Mouse (Mus musculus): Measurements from ENCODE around the gene Brf1. TPM values are rescaled to one million over a fixed set of nuclear protein-coding genes. Genes with fewer than 3 reads are reported as not detected.

The Brf1 gene
- polyA plus RNA-seq, 1 experiment from 2014 or later: 65.9 TPM

DNA sequence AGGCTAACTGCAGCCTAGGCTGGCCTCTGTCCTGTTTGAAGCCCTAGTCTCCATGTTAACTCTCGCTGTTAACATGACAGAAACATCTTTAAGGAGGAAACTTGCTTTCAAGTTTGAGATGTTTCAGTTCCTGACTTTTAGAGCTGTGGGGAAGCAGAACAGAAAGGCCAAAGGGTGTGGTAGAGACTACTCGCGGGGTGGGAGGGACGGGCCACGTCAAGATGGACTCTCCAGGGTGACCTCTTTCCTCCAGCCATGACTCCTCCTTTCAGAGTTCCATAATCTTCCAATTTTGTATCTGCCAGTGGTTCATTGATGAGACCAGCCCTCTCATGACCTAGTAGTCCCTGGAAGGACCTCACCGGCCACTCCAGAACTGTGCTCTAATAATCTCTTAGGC is 30.9 kb upstream of the Brf1 start:
- 94% methylated on average over 6 of the region's 6 CpGs for WGBS

GRCm38 (mm10) chr12:113030993-113031392 is 30.5 kb upstream of the Brf1 start:
- no peak for DNase-seq (ENCODE audit: low spot score)
- Histone ChIP-seq H3K4me1 (0 out of 2 replicates have a peak, but pooled peaks cover 3% of the 10 kb centered on the region), H3K4me3 (no peak overlapping the region), H3K36me3 (peaks cover 23% of the 10 kb centered on the region; the same call in 1 of the 2 replicates), H3K27me3 (ENCODE audit: low read depth, poor library complexity, severe bottlenecking) (no peaks in the 10 kb centered on the region), H3K27ac (no peak overlapping the region), H3K9me3 (replicated peaks) (no peaks in the 10 kb centered on the region)
- WGBS: 82% methylated on average over 9 of the region's 9 CpGs

More for the DNA sequence above, 30.9 kb upstream of the Brf1 start:
- Histone ChIP-seq H3K27ac (no peak overlapping the region), H3K27me3 (ENCODE audit: low read depth, poor library complexity, severe bottlenecking) (no peaks in the 10 kb centered on the region), H3K4me3 (no peak overlapping the region), H3K4me1 (0 out of 2 replicates have a peak, but pooled peaks cover 3% of the 10 kb centered on the region), H3K36me3 (peaks cover 21% of the 10 kb centered on the region; the same call in 1 of the 2 replicates), H3K9me3 (replicated peaks) (no peaks in the 10 kb centered on the region)
- DNase-seq (ENCODE audit: low spot score): no peak

DNA sequence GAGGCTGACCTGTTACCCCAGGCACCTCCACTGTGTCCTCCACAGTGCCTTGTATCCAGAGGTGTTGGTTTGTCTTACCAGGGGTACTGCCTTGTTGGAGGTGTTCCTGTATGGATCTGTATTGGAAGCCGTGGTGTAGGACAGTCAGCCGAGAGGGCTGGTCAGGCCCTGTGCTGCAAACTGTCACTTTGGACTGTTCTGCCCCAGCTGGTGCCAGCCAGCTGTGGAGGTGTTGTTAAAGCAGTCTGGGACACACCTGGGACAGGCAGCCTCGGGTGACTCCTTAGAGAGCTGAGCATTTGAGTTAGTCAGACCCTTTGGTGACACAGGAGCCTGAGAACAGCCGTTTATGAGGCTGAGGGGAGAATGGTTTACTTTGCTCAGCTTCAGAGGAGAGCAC is 29.5 kb upstream of the Brf1 start:
- H3K4me1 ChIP-seq: 0 out of 2 replicates have a peak, but pooled peaks cover 3% of the 10 kb centered on the region
- 65% methylated on average over 4 of the region's 4 CpGs for WGBS
- no peak overlapping the region for H3K27ac ChIP-seq
- no peaks in the 10 kb centered on the region for H3K9me3 ChIP-seq (replicated peaks)
- H3K27me3 ChIP-seq (ENCODE audit: low read depth, poor library complexity, severe bottlenecking): no peaks in the 10 kb centered on the region
- no peak for DNase-seq (ENCODE audit: low spot score)
- no peak overlapping the region for H3K4me3 ChIP-seq
- H3K36me3 ChIP-seq: peaks cover 27% of the 10 kb centered on the region; the same call in 1 of the 2 replicates

DNA sequence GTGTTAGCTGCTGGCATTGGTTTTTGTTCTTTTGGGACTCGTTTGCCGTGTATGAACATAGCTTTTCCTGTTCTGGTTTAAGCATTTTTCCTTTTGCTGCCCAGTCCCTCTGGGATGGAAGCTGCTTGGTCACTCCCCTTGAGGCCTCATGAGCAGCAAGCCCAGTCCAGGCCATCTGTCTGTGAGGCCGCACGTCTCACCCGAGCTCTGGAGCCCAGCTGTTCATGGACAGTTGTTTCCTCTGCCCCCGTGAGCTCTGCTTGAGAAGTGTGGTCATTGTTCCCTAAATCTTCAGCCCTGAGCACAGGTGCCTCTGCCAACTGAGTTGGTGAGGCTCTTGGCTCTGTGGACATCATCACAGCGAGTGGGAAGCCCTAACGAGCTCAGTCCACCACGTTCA is 28.4 kb upstream of the Brf1 start:
- peaks cover 31% of the 10 kb centered on the region; the same call in 1 of the 2 replicates for H3K36me3 ChIP-seq
- 86% methylated on average over 9 of the region's 9 CpGs for WGBS
- H3K9me3 ChIP-seq (replicated peaks): no peaks in the 10 kb centered on the region
- no peak overlapping the region for H3K4me3 ChIP-seq
- DNase-seq (ENCODE audit: low spot score): no peak
- no peak overlapping the region for H3K27ac ChIP-seq
- no peaks in the 10 kb centered on the region for H3K27me3 ChIP-seq (ENCODE audit: low read depth, poor library complexity, severe bottlenecking)
- H3K4me1 ChIP-seq: 0 out of 2 replicates have a peak, but pooled peaks cover 3% of the 10 kb centered on the region

- no peak overlapping the region for H3K27ac ChIP-seq
- 74% methylated on average over 5 of the region's 5 CpGs for WGBS
Measured at GRCm38 (mm10) chr12:113028067-113028466, 27.6 kb upstream of the Brf1 start.

DNA sequence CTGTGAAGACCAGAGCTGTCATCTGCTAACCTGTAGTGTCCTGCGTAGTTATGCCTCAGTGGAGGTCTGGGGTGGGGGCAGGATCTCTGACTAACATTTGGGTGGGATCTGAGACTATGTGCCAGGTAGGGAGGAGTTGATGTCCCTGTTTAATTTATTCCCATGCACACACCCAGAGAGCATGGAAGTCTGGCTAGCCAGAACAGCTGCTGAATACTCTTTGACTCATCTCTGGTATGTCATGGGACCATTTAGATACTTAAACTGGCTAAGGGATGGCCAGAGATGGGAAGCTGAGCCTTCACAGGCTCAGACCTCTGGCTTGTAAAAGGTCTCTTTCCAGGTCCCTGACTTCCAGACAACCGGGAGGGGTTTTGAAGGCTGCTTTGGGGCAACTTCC is 27.0 kb upstream of the Brf1 start:
- 0 out of 2 replicates have a peak, but pooled peaks cover 3% of the 10 kb centered on the region for H3K4me1 ChIP-seq
- no peak overlapping the region for H3K4me3 ChIP-seq
- H3K27ac ChIP-seq: no peak overlapping the region
- no peaks in the 10 kb centered on the region for H3K27me3 ChIP-seq (ENCODE audit: low read depth, poor library complexity, severe bottlenecking)
- DNase-seq (ENCODE audit: low spot score): no peak
- H3K9me3 ChIP-seq (replicated peaks): no peaks in the 10 kb centered on the region
- H3K36me3 ChIP-seq: peaks cover 31% of the 10 kb centered on the region; the same call in 1 of the 2 replicates
- WGBS: 98% methylated on average over 2 of the region's 2 CpGs

More at GRCm38 (mm10) chr12:113028067-113028466, 27.6 kb upstream of the Brf1 start:
- 0 out of 2 replicates have a peak, but pooled peaks cover 3% of the 10 kb centered on the region for H3K4me1 ChIP-seq
- DNase-seq (ENCODE audit: low spot score): no peak
- H3K4me3 ChIP-seq: no peak overlapping the region
- H3K36me3 ChIP-seq: peaks cover 31% of the 10 kb centered on the region; the same call in 1 of the 2 replicates
- no peaks in the 10 kb centered on the region for H3K9me3 ChIP-seq (replicated peaks)
- no peaks in the 10 kb centered on the region for H3K27me3 ChIP-seq (ENCODE audit: low read depth, poor library complexity, severe bottlenecking)

GRCm38 (mm10) chr12:113026557-113026956 is 26.1 kb upstream of the Brf1 start:
- no peak for DNase-seq (ENCODE audit: low spot score)
- no peak overlapping the region for H3K27ac ChIP-seq
- WGBS: 94% methylated on average over 1 of the region's 1 CpGs
- 0 out of 2 replicates have a peak, but pooled peaks cover 3% of the 10 kb centered on the region for H3K4me1 ChIP-seq
- no peaks in the 10 kb centered on the region for H3K27me3 ChIP-seq (ENCODE audit: low read depth, poor library complexity, severe bottlenecking)
- no peaks in the 10 kb centered on the region for H3K9me3 ChIP-seq (replicated peaks)
- H3K36me3 ChIP-seq: peaks cover 28% of the 10 kb centered on the region; the same call in 1 of the 2 replicates
- H3K4me3 ChIP-seq: no peak overlapping the region

DNA sequence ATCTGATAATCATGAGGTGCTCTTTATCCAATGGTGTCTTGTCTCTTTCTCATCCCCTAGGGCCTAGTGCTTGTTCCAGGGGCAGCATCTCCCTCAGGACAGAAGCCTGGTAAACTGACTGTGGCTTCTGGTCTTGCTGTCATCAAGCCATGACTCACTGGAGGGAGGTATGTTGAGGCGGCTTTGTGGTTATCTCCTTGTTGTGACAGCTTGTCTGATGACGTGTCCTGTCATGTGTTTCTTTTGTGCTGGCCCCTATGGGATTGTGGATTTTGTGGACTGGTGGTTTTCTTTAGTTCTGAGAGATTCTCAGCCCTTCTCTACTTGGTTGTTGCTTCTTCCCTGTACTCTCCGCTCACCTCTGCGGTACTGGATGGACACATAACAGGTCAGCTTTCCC is 22.6 kb upstream of the Brf1 start:
- Histone ChIP-seq H3K4me3 (no peak overlapping the region), H3K9me3 (replicated peaks) (no peaks in the 10 kb centered on the region), H3K36me3 (peaks cover 31% of the 10 kb centered on the region), H3K27me3 (ENCODE audit: low read depth, poor library complexity, severe bottlenecking) (no peaks in the 10 kb centered on the region), H3K4me1 (no peaks in the 10 kb centered on the region), H3K27ac (no peak overlapping the region)
- 87% methylated on average over 4 of the region's 4 CpGs for WGBS
- no peak for DNase-seq (ENCODE audit: low spot score)

DNA sequence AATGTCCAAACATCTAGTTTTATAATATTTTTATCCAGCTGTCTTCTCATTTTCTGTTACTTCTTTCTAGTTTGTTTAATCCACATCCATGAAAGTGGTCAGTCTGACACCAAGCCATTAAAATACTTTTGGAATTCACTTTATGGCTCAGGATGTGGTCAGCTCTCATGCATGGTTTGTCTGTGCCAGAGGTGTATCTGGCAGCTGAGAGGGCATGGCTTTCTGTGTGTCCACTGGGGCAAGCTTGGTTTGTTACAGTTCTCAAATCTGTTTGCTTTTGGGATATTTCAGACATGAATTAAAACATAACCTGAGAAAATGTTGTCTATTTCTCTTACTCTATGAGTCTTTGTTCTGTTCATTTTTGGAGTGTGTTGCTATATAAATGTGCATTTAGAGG is 21.0 kb upstream of the Brf1 start:
- Histone ChIP-seq H3K27me3 (ENCODE audit: low read depth, poor library complexity, severe bottlenecking) (no peaks in the 10 kb centered on the region), H3K36me3 (peaks cover 16% of the 10 kb centered on the region), H3K4me3 (no peak overlapping the region), H3K9me3 (replicated peaks) (no peaks in the 10 kb centered on the region), H3K4me1 (peaks cover 5% of the 10 kb centered on the region; the same call in 1 of the 2 replicates), H3K27ac (no peak overlapping the region)
- DNase-seq (ENCODE audit: low spot score): no peak

DNA sequence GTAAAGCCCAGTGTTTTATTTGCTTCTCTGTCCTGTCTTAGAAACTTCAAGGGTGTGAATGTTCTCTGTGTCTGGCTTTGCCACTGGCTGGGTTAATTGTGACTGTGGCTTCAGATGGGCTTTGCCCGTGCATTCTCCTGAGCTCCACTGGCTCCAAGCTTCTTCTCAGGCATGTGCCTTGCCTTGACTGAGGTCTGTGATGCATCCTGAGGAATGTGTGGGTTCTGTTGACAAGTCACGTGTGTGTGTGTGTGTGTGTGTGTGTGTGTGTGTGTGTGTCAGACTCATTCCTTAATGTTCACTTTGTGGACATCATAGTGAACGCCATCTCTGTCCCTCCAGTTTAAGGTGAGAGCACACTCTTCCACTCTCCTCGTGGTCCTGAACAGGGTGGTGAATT is 18.3 kb upstream of the Brf1 start:
- no peak overlapping the region for H3K27ac ChIP-seq
- no peak overlapping the region for H3K4me3 ChIP-seq
- H3K9me3 ChIP-seq (replicated peaks): no peaks in the 10 kb centered on the region
- 90% methylated on average over 4 of the region's 4 CpGs for WGBS
- H3K36me3 ChIP-seq: peaks cover 5% of the 10 kb centered on the region; the same call in 1 of the 2 replicates
- DNase-seq (ENCODE audit: low spot score): no peak
- peaks cover 25% of the 10 kb centered on the region for H3K4me1 ChIP-seq
- no peaks in the 10 kb centered on the region for H3K27me3 ChIP-seq (ENCODE audit: low read depth, poor library complexity, severe bottlenecking)

GRCm38 (mm10) chr12:113017429-113017984 is 17.0 kb upstream of the Brf1 start:
- H3K4me3 ChIP-seq: no peak overlapping the region
- 85% methylated on average over 9 of the region's 9 CpGs for WGBS
- no peak for DNase-seq (ENCODE audit: low spot score)
- H3K4me1 ChIP-seq: peaks cover 38% of the 10 kb centered on the region
- peaks cover 5% of the 10 kb centered on the region; the same call in 1 of the 2 replicates for H3K36me3 ChIP-seq
- no peak overlapping the region for H3K27ac ChIP-seq
- no peaks in the 10 kb centered on the region for H3K27me3 ChIP-seq (ENCODE audit: low read depth, poor library complexity, severe bottlenecking)
- no peaks in the 10 kb centered on the region for H3K9me3 ChIP-seq (replicated peaks)

DNA sequence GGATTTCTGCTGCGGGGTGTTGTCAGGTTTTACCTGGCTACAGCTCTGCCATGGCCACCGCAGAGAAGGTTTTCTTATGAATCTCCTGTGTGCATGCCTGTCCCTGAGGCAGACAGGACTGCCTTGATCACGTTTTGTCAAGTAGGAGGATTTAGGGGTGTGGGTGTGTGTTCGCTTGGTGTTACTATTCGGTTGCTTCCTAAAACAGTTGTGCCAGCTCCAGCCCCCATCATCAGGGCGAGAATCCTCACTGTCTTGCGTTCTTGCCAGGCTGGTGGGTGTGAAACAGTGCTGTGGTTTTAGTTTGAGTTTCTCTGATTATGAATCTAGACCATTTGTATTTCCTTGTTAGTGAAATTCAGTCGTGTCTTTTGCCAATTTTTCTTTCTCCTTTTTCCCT is 16.5 kb upstream of the Brf1 start:
- Histone ChIP-seq H3K27ac (no peak overlapping the region), H3K27me3 (ENCODE audit: low read depth, poor library complexity, severe bottlenecking) (no peaks in the 10 kb centered on the region), H3K4me3 (no peak overlapping the region), H3K4me1 (peaks cover 42% of the 10 kb centered on the region), H3K36me3 (peaks cover 5% of the 10 kb centered on the region; the same call in 1 of the 2 replicates), H3K9me3 (replicated peaks) (no peaks in the 10 kb centered on the region)
- 78% methylated on average over 8 of the region's 8 CpGs for WGBS
- DNase-seq (ENCODE audit: low spot score): no peak

GRCm38 (mm10) chr12:113015956-113016355 is 15.5 kb upstream of the Brf1 start:
- DNase-seq (ENCODE audit: low spot score): no peak
- H3K27me3 ChIP-seq (ENCODE audit: low read depth, poor library complexity, severe bottlenecking): no peaks in the 10 kb centered on the region
- 0 out of 2 replicates have a peak overlapping the region, but pooled peaks have one; percentile 91 for H3K4me3 ChIP-seq
- H3K9me3 ChIP-seq (replicated peaks): no peaks in the 10 kb centered on the region
- peaks cover 3% of the 10 kb centered on the region; the same call in 1 of the 2 replicates for H3K36me3 ChIP-seq
- WGBS: 86% methylated on average over 4 of the region's 4 CpGs
- H3K27ac ChIP-seq: no peak overlapping the region
- peaks cover 42% of the 10 kb centered on the region for H3K4me1 ChIP-seq
